Mouse (Mus musculus): ENCODE results near the gene Smad9. TPM values are rescaled to one million over a fixed set of nuclear protein-coding genes. Genes with fewer than 3 reads are reported as not detected.

Smad9 gene
- polyA plus RNA-seq, 3 experiments from 2014 or later, result not detected

DNA sequence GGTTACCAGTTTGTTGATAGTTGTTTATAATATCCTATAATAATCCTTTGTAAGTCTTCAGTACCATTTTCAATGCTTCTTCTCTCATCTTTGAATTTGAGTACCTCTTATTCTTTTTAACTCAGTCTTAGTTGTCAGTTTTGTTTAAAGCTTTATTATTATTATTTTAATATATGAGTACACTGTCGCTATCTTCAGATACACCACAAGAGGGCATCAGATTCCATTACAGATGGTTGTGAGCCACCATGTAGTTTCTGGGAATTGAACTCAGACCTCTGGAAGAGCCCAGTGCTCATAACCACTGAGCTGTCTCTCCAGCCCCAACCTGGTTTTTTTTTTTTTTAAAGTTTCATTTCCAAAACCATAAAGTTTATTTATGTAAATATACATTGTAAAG lies 56.2 kb downstream of the Smad9 start:
- no peak for ATAC-seq

- ATAC-seq, result no peak
Observed at GRCm38 (mm10) chr3:54813418-54813988, 58.1 kb downstream of the Smad9 start.

- no peak for ATAC-seq
Observed at GRCm38 (mm10) chr3:54814622-54815021, 59.2 kb downstream of the Smad9 start.

DNA sequence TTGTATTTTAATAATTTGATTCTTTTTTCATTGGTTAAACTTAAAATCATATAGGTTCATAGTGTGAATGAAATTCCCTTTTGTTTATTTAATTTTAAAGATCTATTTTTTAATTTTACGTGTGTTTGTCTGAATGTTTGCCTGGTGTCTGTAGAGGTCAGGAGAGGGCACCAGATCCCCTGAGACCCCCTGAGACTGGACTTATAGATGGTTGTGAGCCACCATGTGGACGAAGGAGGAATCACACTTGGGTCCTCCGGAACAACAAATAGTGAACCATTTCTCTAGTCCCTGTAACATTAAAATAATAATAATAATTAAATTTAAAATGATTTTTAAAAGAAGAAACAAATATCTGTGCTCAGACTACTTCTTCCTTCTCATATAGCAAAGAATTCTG lies 59.9 kb downstream of the Smad9 start:
- peak; percentile 74 for ATAC-seq

DNA sequence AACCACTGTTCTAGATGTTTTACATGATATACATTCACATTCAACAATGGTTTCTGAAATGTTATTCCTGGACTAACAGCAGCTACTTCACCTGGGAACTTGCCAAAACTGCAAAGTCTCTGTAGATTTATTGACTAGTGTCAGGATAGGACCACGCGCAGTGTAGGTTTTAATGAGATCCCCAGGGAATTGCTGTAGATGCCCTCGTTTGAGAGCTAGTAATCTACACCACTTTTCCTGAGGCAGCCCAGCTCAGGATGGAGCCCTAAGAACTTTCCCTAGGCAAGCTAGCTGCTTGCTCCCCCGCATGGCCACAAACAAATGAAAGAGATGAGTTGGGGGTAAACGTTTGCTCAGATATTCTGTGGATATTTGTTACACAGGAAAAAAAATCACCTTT lies 67.1 kb downstream of the Smad9 start:
- no peak for ATAC-seq

DNA sequence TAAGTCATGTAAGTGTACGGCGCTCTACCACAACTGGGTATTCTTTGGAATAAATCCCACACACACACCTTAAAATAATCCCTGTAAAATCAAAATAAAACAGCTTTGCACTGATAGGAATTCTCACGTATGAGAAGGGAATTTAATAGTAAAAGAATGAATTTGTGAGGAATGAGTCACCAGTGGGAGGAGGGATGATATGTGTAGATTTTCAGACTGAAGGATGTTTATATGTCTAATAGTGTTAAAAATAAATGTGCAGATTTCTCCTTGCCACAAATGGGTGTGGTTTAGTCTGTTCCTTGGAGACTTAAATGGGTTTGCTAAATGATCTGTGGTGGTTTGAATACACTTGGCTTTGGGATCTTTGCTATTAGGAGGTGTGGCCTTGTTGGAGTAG lies 77.1 kb downstream of the Smad9 start:
- ATAC-seq, result no peak

DNA sequence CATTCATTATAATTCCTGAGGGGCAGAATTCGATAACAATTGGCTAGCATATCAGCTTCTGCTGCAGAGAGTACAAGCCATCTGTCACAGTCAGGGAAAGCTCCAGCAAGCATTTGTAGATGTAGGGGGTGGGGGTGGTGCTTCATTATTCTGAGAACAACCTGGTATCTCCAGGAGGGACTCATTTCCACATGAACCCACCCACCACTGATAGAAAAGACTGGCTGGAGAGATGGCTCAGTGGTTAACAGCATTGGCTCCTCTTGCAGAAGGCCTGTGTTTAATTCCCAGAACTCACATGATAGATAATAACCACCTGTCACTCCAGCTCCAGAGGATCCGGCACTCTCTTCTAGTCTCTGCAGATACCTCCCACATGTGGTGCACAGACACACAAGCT lies 80.0 kb downstream of the Smad9 start:
- no peak for ATAC-seq

Other genes with a start within 250 kb of the Smad9 start
- gene Supt20, start 62.8 kb upstream of the Smad9 start, polyA plus RNA-seq (2017; shearing (Covaris generic)), result 100 to 1,000 TPM; 167 to 260 (median 233) TPM
- gene Gm21958, start 41.2 kb upstream of the Smad9 start, polyA plus RNA-seq (2017; shearing (Covaris generic)), result 1 to 10 TPM in 2 of 3 experiments, not detected in 1; 1.1 TPM
- gene Exosc8, start 20.2 kb upstream of the Smad9 start, polyA plus RNA-seq (2017; shearing (Covaris generic)), result 100 to 1,000 TPM; 228 to 264 (median 247) TPM
- gene Alg5, start 20.0 kb upstream of the Smad9 start, polyA plus RNA-seq (2017; shearing (Covaris generic)), result 10 to 100 TPM; 71.1 to 93.1 (median 79.9) TPM
- 1 to 10 TPM; 3.6 to 6.0 (median 5.8) TPM for gene Rfxap, start 52.2 kb downstream of the Smad9 start, polyA plus RNA-seq (2017; shearing (Covaris generic))
- not detected for gene Sertm1, start 160.3 kb downstream of the Smad9 start, polyA plus RNA-seq (2017; shearing (Covaris generic))

Measured in inflammation-experienced regulatory T-cells, adult 6 months (primary cell).